Mouse (Mus musculus) testis, adult 2 months (tissue): ENCODE measurements at regions not wholly inside any gene's neighbourhood (a gene's known extent, or its start where the extent isn't known, plus 50 kb on each side); places are given as distances from the start of the nearest gene placed in this dataset.

Experiments
- CTCF ChIP-seq: fragments of 200-500 bp; IDR thresholded peaks from 2 replicates; pipeline ENCODE4 v1.5.1; 2012; ENCODE audit warnings: low read depth, mild to moderate bottlenecking, inconsistent platforms, low read length, moderate library complexity; ENCODE audit not compliant: control insufficient read depth, insufficient read depth, insufficient replicate concordance
- POLR2A ChIP-seq: fragments of 200-500 bp; IDR thresholded peaks from 2 replicates; pipeline ENCODE4 v1.6.1; 2012; ENCODE audit warnings: low read depth, mild to moderate bottlenecking, inconsistent platforms, low read length, moderate library complexity; ENCODE audit not compliant: control insufficient read depth

DNA sequence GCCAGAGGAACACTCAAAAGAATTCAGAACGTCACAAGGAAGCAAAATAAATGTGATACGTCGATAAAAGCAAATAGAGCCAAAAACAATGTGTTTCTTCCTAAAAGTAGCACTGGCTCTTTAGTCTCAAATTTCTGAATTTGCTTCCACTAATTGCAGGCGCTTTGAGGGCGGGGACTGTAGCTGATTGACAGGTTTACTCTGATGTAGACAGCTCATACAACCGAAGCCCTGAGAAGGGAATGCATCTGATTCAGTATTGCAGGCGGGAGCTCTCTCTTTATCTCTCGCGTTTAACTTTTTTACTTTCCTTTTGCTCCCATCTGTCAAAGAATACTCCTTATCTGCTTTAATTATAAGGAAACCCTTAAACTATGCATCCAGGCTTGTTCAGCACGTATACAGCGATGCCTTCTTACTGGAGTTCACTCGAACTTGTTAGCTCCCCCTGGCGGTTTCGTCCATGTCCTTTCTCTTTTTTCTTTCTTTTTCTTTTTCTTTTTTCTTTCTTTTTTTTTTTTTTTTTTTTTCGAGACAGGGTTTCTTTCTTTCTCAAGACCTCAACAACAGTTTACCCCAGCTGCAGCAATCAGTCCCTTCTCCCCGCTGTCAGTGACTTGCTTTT, 95.9 kb downstream of the Avpr1a start:
- no peak for TF ChIP-seq CTCF
- no peak for TF ChIP-seq POLR2A
